Comparison of ENCODE assay signal across 14 mouse cellular contexts in genomic region chr16:70562574-70562973, GRCm38 (mm10).
"Had no signal": no experiment of that assay in that cellular context is flagged by ENCODE, and none has a peak within 500 bp of the region (broad histone marks: within the 10 kb centered on the region; RNA-seq: fewer than 3 reads in every experiment).

No protein-coding gene starts in this region.

- H3K36me3 ChIP-seq: heart, embryonic 10.5 days; heart, embryonic 12.5 days; hindbrain, embryonic 12.5 days; kidney, embryonic 15.5 days; limb, embryonic 12.5 days; liver, embryonic 12.5 days had no signal

- H3K27ac ChIP-seq: heart, embryonic 10.5 days; hindbrain, embryonic 12.5 days; hindbrain, embryonic 14.5 days; hindbrain, postnatal 0 days; kidney, embryonic 15.5 days; kidney, postnatal 0 days; limb, embryonic 12.5 days; liver, embryonic 12.5 days; liver, embryonic 14.5 days had no signal

- H3K9me3 ChIP-seq: heart, embryonic 10.5 days; heart, embryonic 12.5 days; hindbrain, embryonic 12.5 days; kidney, embryonic 15.5 days; limb, embryonic 12.5 days; liver, embryonic 12.5 days had no signal

- H3K9ac ChIP-seq: forebrain, postnatal 0 days; heart, embryonic 12.5 days; hindbrain, embryonic 12.5 days; hindbrain, embryonic 14.5 days; kidney, embryonic 15.5 days; limb, embryonic 12.5 days; liver, embryonic 12.5 days; liver, embryonic 14.5 days had no signal

- H3K4me1 ChIP-seq: heart, embryonic 10.5 days; heart, embryonic 12.5 days; hindbrain, embryonic 12.5 days; liver, embryonic 12.5 days had no signal

- H3K4me3 ChIP-seq: heart, embryonic 10.5 days; heart, embryonic 12.5 days; hindbrain, embryonic 12.5 days; kidney, embryonic 15.5 days; limb, embryonic 12.5 days; liver, embryonic 12.5 days had no signal

- DNase-seq: forebrain, postnatal 0 days; layer of hippocampus, adult 9-11 months; layer of hippocampus, postnatal 36 days; left cerebral cortex, postnatal 4 days had no signal

- H3K27me3 ChIP-seq: heart, embryonic 12.5 days; hindbrain, embryonic 12.5 days; kidney, embryonic 15.5 days; limb, embryonic 12.5 days; liver, embryonic 12.5 days had no signal

- H3K4me2 ChIP-seq: heart, embryonic 12.5 days; hindbrain, embryonic 12.5 days; hindbrain, embryonic 14.5 days; kidney, embryonic 15.5 days; liver, embryonic 12.5 days had no signal

- ATAC-seq: forebrain, postnatal 0 days; hindbrain, postnatal 0 days; liver, embryonic 12.5 days had no signal
